ENCODE assay signal across 8 mouse cellular contexts in genomic region chr14:14702399-14703345, GRCm38 (mm10). TPM values are rescaled to one million over a fixed set of nuclear protein-coding genes. Genes with fewer than 3 reads are reported as not detected.
A peak's percentile ranks its signal among the peaks of the same experiment; 100 is the strongest.
DNase-seq lines count a peak whose midpoint lies in the region; ATAC-seq lines count a peak whose summit lies in the region.

No protein-coding gene starts in this region.

- H3K36me3 ChIP-seq in heart, embryonic 14.5 days (ENCODE audit: control insufficient read depth, insufficient read depth, low read length): no peaks in the 10 kb centered on the region
- no peaks in the 10 kb centered on the region for H3K36me3 ChIP-seq in liver, embryonic 13.5 days
- H3K36me3 ChIP-seq in stomach, embryonic 16.5 days (ENCODE audit: control insufficient read depth, insufficient read depth, low read length): no peaks in the 10 kb centered on the region

- peak overlapping the region; percentile 85 to 91 for H3K4me3 ChIP-seq in heart, embryonic 14.5 days (ENCODE audit: control insufficient read depth in 1 of 2, insufficient read depth in 1 of 2, low read depth in 1 of 2, low read length in 2 of 2)
- peak overlapping the region; percentile 76 for H3K4me3 ChIP-seq in liver, embryonic 13.5 days (replicated peaks)
- H3K4me3 ChIP-seq in stomach, embryonic 16.5 days (replicated peaks; ENCODE audit: low read length): peak overlapping the region; percentile 90

- peak overlapping the region; percentile 95 for H3K9ac ChIP-seq in heart, embryonic 14.5 days (ENCODE audit: low read length)
- H3K9ac ChIP-seq in liver, embryonic 13.5 days: peak overlapping the region; percentile 90
- H3K9ac ChIP-seq in stomach, embryonic 16.5 days (ENCODE audit: low read length): peak overlapping the region; percentile 97

- ATAC-seq in CD4-positive, CD25-positive, alpha-beta regulatory T cell, adult 4 months: peak; percentile 83
- ATAC-seq in heart, embryonic 14.5 days (ENCODE audit: insufficient number of reproducible peaks, insufficient read depth, low FRiP score, low read depth): peak; percentile 97
- ATAC-seq in liver, embryonic 13.5 days (ENCODE audit: low read depth): peak; percentile 94
- ATAC-seq in stomach, embryonic 16.5 days (ENCODE audit: insufficient read depth, low FRiP score): peak; percentile 98

- under 1% methylated on average over 55 of the region's 85 CpGs for WGBS in heart, embryonic 14.5 days
- WGBS in liver, embryonic 13.5 days (ENCODE audit: insufficient replicate concordance): under 1% methylated on average over 47 of the region's 85 CpGs
- WGBS in stomach, embryonic 16.5 days: under 1% methylated on average over 62 of the region's 85 CpGs

- H3K27ac ChIP-seq in heart, embryonic 14.5 days (replicated peaks in 1 of 2; ENCODE audit: control insufficient read depth in 1 of 2, insufficient read depth in 1 of 2, low read depth in 2 of 2, low read length in 2 of 2): peak overlapping the region; percentile 92 to 95
- peak overlapping the region; percentile 77 for H3K27ac ChIP-seq in liver, embryonic 13.5 days
- H3K27ac ChIP-seq in stomach, embryonic 16.5 days (ENCODE audit: low read length): peak overlapping the region; percentile 95

- H3K4me1 ChIP-seq in heart, embryonic 14.5 days (ENCODE audit: control insufficient read depth in 2 of 2, insufficient read depth in 2 of 2, low read length in 2 of 2): peaks cover 0 to 12% of the 10 kb centered on the region in 2 experiments; a peak in 2 of 4 replicates
- H3K4me1 ChIP-seq in liver, embryonic 13.5 days (replicated peaks): peaks cover 26% of the 10 kb centered on the region
- peaks cover 11% of the 10 kb centered on the region for H3K4me1 ChIP-seq in stomach, embryonic 16.5 days (ENCODE audit: control insufficient read depth, insufficient read depth, low read length)

- no peaks in the 10 kb centered on the region for H3K27me3 ChIP-seq in heart, embryonic 14.5 days (ENCODE audit: control insufficient read depth, insufficient read depth, low read length)
- H3K27me3 ChIP-seq in liver, embryonic 13.5 days: no peaks in the 10 kb centered on the region
- no peaks in the 10 kb centered on the region for H3K27me3 ChIP-seq in stomach, embryonic 16.5 days (ENCODE audit: control insufficient read depth, insufficient read depth, low read length)

- H3K9me3 ChIP-seq in heart, embryonic 14.5 days (ENCODE audit: control insufficient read depth, low read length): no peaks in the 10 kb centered on the region
- H3K9me3 ChIP-seq in liver, embryonic 13.5 days (replicated peaks): no peaks in the 10 kb centered on the region
- H3K9me3 ChIP-seq in stomach, embryonic 16.5 days (replicated peaks; ENCODE audit: control insufficient read depth, low read length): no peaks in the 10 kb centered on the region

- DNase-seq in c-Kit-negative CD71-positive TER-119-positive erythroid progenitor cells, embryonic 14.5 days (ENCODE audit: low read depth, low spot score): peak; percentile 81
- DNase-seq in fibroblast of lung, adult 2 months (ENCODE audit: low read depth): peak; percentile 83
- DNase-seq in kidney, postnatal 14 days: peak; percentile 94
- DNase-seq in liver, embryonic 13.5 days: peak; percentile 75
- peak; percentile 94 for DNase-seq in neural tube, embryonic 10.5 days (ENCODE audit: extremely low spot score, low spot score)

- H3K4me2 ChIP-seq in heart, embryonic 14.5 days (ENCODE audit: low read length): peak overlapping the region; percentile 77
- peak overlapping the region; percentile 95 for H3K4me2 ChIP-seq in liver, embryonic 13.5 days
- H3K4me2 ChIP-seq in stomach, embryonic 16.5 days (ENCODE audit: low read depth, low read length): peak overlapping the region; percentile 75

RNA-seq across cellular contexts. Expression of gene Slc4a7, which starts 0.6 kb away (rescaled TPM):
- 10 to 100 TPM; 33.7 to 34.8 TPM for polyA plus RNA-seq in CD4-positive, CD25-positive, alpha-beta regulatory T cell, adult 4 months (2017; shearing (Covaris generic))
- 12.6 and 13.1 TPM in 2 replicates for polyA plus RNA-seq in heart, embryonic 14.5 days (2014; fragmentation: Nextera tagmentation; extraction: Ambion mirVana)
- 4.2 and 4.6 TPM in 2 replicates for polyA plus RNA-seq in liver, embryonic 13.5 days (2015; fragmentation: Nextera tagmentation; extraction: Ambion mirVana)
- 13.7 and 15.4 TPM in 2 replicates for polyA plus RNA-seq in stomach, embryonic 16.5 days (2015; fragmentation: Nextera tagmentation; extraction: Ambion mirVana)

Comparison
In these comparisons a context has a peak if more than half of its experiments do, and no peak if none do; other contexts are left out.
1. Peak in every context shown above with its lines: DNase-seq, ATAC-seq, H3K4me3 ChIP-seq and H3K27ac ChIP-seq.